Mouse (Mus musculus): Measurements from ENCODE around the gene Glipr2.
A peak's percentile ranks its signal among the peaks of the same experiment; 100 is the strongest.

Glipr2 gene

DNA sequence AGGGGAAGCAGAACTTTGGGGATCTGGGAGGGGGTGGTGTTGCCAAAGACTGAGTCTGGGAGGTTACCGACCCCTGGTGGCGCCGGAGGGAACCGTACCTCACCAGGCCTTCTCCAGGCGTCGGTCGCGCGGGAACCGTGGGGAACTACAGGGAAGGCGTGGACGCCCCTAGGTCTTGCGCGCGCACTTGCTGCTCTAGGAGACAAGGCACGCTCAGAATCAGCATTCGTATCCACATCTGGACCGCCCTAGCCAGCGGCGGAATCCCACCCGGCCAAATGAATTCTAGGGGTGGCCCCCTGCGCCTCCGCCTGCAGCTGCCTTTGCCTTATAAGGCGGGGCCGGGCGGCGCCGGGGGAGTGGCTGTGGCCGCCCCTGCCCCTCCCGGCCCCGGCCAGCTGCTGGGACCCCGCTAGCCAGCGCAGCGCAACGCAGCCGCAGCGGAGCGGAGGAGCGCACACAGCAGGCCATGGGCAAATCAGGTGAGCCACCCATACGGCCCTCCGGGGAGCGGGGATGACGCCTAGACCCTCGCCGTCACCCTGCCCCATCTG lies at the start of gene Glipr2:
Glipr2 (plus strand) TSS at position 110 of the 554 bp plus-strand sequence.
- peak; percentile 65 to 78 for DNase-seq (ENCODE audit: low spot score in 2 of 2)

DNA sequence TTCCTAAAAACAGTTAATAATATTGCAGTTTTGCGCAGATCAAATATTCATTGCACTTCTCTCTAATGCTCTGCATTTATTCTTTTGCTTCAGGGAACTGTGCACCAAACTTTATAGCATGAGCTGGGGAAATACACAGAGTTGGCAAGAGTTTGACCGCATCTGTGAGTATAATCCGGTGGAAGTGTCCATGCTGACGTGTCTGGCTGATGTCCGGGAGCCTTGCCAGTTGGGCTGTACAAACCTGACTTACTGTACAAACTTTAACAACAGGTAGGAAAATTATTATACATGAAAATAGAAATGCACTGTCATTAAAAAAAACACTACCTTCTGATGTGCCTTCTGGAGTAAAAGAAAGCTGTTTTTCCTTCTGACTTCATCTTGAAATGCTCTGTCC lies 39.0 kb upstream of the Glipr2 start:
- no peak for DNase-seq (ENCODE audit: low spot score in 2 of 2)

DNA sequence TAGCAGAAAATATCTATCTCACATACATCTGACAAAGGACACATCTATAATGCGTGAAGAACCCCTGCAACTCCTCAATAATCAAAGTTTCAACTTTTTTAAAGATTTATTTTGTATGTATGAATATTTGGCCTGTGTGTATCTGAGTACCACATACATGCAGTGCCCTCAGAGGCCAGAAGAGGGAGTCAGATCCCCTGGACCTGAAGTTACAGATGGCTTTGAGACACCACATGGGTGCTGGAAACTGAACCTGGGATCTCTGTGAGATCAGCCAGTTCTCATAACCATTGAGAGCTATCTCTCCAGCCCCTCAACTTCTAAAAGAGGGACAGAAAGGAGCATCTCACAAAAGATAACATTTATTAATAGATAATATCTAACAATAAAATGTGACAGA lies 36.6 kb upstream of the Glipr2 start:
- DNase-seq (ENCODE audit: low spot score in 2 of 2) = no peak

DNA sequence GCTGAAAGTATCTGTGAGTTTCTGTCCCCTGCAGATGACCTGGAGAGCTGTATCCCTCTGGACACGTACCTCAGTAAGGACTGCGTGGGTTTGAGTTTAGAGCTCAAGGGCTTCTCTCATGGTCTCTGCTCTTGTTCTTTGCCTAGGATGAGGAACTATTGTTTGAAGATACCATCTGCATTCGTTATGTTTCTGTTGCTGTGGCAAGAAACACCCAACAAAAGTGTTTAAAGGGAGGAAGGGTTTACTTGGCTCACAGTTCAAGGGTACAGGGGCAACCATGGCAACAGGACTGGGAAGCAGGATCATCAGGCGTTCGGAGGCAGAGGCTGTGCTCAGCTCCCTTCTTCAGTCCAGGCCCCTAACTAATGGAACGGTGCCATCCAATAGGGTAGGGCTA lies 32.1 kb upstream of the Glipr2 start:
- DNase-seq (ENCODE audit: low spot score in 2 of 2) = no peak

DNA sequence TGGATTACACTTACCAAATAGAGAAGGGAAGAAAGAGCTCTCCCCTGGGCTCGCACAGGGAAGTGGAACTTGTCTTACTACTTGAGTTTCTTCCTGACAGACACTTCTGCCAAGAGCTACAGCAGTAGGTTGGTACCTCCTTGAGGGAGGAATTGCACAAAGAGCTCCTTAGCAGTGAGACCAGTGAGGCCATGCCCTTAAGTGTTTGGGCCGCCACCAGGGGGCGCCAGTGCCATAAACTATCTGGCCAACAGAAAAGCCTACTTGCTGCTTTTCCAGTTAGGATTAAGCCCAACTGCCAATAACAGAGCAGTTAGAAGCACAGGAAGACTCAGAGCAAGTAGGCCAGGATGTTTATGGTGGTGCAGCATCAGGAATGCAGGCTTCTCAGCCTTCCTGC lies 31.4 kb upstream of the Glipr2 start:
- peak; percentile 53 to 76 for DNase-seq (ENCODE audit: low spot score in 2 of 2)

DNA sequence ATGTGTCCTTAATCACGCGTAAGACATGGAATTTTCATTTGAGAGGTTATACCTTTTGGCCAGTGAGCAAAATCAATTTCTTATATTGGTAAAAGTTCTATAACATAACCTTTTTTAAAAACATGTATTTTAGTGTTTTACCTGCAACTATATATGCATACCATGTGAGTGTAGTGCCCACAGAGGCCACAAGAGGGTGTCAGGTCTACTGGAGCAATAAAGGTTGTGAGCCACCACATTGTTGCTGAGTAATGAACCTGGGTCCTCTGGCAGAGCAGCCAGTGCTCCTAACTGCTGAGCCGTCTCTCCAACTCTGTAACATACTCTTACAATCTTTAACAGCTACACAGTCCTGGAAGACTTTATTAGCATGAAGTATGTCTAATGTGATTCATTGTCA lies 29.4 kb upstream of the Glipr2 start:
- DNase-seq (ENCODE audit: low spot score in 2 of 2) = peak in 1 of 2 experiments; percentile 45

DNA sequence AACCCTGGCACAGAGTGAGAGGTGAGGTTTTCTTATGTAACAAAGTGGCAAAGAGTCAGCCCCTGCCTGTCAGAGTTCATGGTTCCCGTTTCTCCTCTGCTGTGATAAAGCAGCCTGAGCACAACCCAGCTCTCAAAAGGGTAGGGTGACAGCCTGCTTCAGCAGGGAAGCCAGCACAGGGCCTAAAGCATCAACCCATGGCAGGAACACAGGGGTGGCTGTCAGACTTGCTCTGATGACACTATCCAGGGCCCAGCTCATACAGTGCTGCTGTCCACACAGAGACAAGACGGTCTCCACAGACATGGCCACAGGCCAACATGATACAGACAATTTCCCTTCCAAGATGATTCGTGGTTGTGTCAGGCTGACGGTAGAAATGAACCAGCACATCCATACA lies 25.3 kb upstream of the Glipr2 start:
- no peak for DNase-seq (ENCODE audit: low spot score in 2 of 2)

DNA sequence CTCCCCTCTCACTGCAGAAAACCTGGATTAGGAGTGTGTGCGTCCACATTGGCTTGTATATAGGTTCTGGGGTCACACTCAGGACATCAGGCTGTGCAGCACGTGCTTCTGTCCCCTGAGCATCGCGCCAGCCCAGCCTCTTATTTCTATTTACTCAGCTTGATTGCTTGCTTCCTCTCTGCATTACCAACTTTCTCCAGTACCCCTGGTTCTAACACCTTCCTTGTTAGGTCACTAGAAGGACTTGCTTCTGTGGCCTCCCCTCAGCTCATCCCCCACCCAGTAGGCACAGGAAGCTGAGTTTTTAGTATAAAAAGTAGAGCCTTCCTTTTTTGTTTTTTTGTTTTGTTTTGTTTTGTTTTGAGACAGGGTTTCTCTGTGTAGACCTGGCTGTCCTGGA lies 21.0 kb upstream of the Glipr2 start:
- no peak for DNase-seq (ENCODE audit: low spot score in 2 of 2)

DNA sequence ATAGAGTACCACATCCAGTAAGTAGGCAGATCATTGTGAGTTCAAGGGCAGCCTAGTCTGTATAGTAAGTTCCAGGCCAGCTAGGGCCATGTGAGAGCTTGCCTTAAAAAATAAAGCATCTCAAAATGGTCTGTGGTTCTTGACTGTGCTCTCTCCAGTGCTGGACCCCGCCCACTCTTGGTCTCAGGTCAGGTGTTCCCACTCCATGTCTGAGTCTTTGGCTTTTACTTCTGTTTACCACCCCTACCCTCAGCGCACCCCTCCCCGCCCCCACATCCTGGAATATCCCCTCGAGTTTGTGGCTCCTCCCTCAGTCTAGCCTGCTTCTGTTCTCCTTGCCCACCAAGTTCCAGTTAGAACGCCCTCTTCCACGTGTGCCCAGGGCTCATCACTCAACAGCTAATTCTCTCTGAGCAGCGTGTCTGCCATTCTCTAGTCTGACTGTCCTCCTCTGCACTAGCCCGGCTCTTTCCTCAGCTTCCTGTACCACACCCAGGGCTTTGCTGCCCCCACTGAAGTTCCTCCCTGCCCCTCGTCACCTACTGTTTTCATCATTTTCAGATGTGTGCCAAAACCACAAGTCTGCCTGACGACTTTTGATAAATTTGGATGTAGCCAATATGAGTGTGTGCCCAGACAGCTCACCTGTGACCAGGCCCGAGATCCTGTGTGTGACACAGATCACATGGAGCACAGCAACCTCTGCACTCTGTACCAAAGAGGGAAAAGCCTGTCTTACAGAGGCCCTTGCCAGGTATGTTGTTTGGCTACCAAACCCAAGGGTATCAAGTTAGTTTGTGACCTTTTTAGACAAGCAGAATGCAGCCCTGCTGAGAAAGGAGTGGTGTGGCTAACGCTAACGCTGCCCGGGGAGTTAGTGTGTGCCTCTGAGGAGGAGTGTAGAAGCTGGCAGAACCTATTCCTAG lies 20.2 kb upstream of the Glipr2 start:
- DNase-seq (ENCODE audit: low spot score in 2 of 2) = no peak

DNA sequence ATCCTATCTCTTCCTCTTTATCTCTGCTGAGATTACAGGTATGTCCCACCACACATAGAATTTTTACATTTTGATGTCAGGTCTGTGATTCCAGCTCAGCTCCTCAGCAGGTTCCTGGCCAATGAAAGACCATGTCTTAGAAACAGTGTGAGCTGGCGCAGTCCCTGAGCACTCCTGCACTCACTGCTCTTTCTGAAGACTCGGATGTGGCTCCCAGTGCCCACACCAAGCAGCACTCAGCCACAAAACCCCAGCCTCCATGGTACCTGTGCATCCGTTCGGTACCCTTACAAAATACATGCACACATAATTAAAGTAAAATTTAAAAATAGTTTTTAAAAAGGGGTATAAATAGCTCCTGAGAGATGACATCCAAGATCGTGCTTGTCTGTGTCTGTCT lies 15.9 kb upstream of the Glipr2 start:
- DNase-seq (ENCODE audit: low spot score in 2 of 2) = no peak

DNA sequence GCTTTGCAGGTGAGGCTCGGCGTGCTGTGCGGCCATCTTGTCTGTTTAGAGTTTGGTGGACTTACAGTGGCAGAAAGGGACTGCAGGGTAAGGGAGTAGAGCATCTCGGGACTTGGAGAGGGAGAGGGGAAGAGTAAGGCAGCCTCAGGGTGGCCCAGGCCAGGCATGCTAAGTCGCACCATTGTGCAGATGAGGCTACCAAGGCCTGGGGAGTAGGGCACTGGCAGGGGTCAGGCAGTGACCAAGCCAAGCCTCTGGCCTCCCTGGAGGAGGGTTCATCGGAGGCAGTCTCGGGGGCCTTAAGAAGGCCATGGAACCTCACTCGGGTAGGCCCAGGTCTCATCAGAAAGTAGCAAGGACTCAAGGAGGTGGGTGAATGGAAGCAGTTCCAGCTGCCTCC lies 14.8 kb upstream of the Glipr2 start:
- DNase-seq (ENCODE audit: low spot score in 2 of 2) = no peak

DNA sequence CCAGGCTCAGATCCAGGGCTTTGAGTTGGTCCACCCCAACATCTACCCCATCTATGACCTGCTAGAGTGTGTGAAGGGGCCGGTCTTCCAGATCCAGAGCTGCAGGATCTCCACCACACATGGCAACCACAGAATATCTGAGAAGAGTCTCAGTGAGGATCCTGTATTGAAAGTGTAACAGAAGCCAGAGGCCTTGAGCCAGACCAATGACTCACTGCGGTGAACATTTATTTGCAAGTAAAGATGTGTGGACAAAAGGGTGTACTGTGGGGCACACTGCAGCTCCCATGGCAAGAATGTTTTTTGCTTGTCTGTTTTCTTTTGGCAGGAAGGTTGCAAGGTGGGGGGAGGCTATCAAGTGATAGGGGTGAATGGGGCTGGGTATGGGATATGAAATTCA lies 9.6 kb upstream of the Glipr2 start:
- DNase-seq (ENCODE audit: low spot score in 2 of 2) = no peak

DNA sequence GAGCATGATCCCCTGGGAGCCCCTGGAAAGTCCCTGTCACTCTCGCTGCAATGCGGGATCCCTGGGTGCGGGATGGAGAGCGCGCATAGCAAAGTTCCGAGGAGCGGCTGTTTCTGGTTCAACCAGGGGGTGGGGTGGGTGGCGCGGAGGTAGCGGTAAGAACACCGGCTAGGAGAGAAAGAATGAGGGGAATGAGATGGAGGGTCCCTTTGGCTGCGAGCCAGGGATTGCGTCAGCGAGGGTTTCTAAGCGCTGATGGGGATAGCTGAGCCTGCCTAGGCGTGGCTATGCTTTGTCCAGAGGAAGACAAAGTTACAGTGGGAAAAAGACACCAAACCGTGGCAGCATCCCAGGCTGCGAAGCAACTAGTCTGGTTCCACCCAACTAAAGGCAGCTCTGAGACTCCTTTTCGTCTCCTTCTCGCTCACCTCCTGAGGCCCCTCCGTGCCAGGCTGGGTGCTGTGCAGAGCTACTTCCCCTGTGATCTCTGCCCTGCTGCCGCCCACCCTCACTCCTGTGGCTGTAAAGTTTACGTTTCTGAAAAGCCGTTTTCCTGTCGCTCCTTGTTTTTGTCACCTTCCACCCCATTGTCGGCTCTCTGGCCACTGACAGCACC lies 753 bp downstream of the Glipr2 start:
- no peak for DNase-seq (ENCODE audit: low spot score in 2 of 2)

DNA sequence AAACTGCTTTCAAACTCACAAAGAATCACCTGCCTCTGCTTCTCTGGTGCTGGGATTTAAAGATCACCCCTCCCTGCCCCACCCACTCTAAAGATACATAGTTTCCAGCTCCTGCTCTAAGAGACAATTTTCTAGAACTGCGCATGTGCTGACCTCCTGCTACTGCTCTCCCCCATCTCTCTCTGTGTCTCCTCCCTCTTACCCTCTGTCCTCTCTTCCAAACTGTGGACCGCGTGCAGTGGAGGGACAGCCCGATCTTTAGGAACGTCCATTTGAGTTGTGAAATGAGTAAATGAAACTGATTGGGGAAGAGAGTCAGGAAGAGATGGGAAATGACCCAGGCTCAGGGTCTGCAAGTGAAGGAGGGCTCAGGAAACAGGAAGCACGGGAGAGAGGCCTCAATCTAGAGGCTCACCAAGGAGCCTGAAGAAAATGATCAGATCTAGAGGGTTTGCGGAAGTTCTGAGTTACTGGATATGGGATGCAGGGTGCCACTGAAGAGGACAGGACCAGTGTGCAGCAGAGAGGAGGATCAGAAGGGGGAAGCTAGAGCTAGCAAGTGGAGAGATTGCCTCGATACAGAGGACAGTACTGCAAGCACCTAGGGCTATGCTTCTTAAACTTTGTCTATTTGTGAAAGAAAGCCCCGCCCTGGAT lies 2.5 kb downstream of the Glipr2 start:
- no peak for DNase-seq (ENCODE audit: low spot score in 2 of 2)

DNA sequence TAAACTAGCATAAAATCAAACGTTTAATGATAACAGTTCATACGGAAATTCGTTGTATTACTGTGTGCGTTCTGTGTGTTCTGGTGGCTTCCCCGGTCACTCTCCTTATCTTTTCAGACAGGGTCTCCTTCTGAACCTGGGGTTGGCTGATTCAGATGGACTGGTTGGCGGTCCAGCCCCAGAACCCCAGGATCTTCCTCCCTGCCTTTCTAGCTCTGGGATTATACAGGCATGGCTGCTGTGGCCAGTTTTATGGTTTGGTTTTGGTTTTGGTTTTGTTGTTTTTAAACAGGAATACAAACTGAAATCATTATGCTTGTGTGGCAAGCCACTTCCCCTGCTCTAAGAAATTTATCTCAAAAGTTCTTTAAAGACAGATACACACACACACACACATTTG lies 3.0 kb downstream of the Glipr2 start:
- DNase-seq (ENCODE audit: low spot score in 2 of 2) = no peak

DNA sequence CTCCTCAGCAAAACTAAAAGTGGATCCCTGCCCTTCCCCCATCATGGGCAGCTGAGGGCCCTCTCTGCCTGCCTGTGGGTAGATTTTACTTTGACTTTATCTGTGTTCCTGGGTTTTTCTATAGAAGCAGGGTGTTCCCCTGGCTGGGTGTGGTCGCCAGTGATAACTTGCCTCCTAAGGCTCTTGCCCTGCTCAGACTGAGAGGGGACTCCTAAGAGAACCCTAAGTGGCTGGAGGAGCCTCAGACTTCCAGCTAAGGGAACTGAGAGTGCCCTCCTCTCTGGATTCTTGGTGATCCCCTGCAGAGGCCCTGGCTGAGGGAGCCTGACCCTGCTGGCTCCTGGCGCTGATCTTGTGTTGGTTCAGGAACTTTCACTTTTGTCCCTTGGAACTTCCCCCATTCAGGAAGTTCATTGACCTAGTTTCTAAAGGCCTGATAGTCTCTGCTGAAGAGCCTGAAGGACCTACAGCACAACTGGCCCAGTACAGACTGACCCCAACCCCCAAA lies 7.2 kb downstream of the Glipr2 start:
- no peak for DNase-seq (ENCODE audit: low spot score in 2 of 2)

DNA sequence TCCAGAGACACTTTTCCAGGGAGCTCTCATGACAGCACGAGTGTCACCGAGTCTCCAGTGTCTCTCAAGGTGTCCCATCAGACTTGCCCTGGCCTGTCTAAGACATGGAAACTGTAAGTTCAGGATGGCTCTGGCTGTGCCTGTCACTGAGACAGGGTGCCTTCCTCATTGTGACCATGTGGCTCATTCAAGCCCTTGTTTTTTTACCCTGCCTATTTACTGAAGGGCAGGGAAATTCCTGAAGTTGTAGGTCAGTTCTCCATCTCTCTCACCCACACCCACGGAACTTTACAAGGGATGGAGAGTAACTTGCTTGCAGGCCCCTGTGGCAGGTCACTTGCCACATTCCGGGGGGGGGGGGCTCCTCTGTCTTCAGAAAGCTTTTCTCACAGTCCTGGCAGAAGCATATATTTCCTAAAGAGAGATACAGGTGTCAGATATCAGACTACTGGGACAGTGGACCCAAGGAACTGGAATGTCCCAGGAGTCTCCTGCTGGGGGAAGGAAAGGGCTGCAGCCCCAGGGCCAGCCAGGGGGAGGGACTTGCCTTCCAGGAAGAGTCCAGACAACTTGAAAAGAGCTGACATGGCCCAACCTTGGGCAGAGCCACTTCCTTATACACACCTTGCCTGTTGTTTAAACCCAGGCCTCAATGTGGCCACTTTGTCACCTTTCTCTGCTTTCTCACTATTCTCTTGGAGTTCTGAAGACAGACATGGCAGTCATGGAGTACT lies 7.9 kb downstream of the Glipr2 start:
- DNase-seq (ENCODE audit: low spot score in 2 of 2) = no peak

DNA sequence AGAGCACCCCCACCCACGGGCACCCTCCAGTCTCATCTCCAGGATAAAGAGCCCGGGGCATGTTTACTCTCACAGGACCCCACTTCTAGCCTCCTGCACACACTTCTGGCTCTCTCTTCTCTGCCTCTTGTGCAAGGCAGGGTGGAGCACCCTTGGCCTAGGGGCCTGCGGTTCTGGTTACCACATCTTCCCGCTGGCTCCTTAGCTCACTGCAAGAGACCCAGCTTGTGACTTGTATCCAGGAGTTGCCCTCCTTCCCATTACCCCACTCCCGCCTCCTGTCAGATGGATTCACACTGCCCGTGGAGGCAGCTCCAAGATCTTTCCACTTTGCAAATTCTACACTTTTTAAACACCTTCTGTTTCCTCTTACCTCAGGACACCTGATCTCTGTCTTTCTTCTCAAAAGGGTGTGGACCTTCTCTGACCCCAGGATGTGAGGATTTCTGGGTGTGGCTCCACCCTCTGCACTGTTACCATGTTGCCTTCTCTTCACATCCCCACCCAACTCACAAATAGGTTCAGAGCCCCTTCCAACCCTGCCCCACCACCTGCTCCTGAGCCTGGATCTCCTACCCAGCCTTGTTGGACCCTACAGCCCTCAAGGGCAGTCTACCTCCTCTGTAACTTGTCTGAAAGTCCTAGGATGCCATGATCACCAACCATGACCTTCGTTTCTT lies 8.8 kb downstream of the Glipr2 start:
- no peak for DNase-seq (ENCODE audit: low spot score in 2 of 2)

DNA sequence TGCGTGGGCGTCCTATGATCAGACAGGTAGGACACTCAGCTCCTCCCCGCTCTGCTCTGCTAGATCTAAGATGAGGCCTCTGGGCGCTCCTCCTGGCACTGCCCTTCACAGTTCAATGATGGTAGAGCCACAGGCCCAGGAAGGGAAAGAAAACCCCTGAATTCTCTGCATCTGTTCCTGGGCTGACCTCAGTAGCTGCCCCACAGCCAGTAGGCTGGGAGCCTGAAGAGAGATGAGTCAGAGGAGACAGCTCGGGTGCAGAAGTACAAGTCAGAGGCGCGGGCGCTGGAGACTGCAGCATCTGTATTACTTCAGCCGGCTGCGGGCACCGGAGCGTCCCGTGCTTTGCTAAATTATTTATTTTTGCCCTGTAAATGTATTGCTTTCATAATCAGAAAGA lies 11.4 kb downstream of the Glipr2 start:
- no peak for DNase-seq (ENCODE audit: low spot score in 2 of 2)

DNA sequence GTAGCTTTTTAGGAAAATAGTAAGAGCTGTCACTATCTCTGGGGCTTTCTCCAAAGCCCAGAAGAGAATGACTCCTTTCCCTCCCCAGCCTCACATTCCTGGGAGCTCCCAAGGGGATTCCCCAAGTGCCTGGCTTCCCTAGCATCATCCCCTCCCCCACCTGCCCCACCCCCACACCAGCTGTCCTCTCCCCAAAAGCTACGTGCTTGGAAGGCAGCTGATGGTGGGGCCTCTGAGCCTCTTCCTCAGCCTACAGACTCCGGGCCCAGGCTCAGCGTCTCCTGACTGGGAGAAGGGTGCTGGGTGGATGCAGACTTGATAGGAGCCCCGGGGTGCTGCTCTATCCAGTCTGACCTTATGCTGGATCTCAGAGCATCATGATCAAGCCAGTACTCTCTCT lies 12.2 kb downstream of the Glipr2 start:
- no peak for DNase-seq (ENCODE audit: low spot score in 2 of 2)
